Mouse (Mus musculus): Measurements from ENCODE around the gene Ercc4. TPM values are rescaled to one million over a fixed set of nuclear protein-coding genes. Genes with fewer than 3 reads are reported as not detected.
"Not testable (repeated sequence)": the region's sequence is repeated elsewhere in the genome, so short reads cannot be mapped to it uniquely, and the experiment has no call there.

Gene Ercc4
- total and polyA plus RNA-seq, 3 experiments = 10.6 to 15.5 TPM; not detected in 1

GRCm38 (mm10) chr16:13114821-13115220 is 5.3 kb downstream of the Ercc4 start:
- TF ChIP-seq ZNF384 (IDR thresholded peaks at IDR 0.05; ENCODE audit: low read depth, low read length) (no peak), NELFE (IDR thresholded peaks at IDR 0.05; ENCODE audit: low read depth, low read length) (no peak), TBP (IDR thresholded peaks at IDR 0.05; ENCODE audit: low read depth, low read length) (no peak), ELF1 (IDR thresholded peaks at IDR 0.05; ENCODE audit: low read depth, low read length) (no peak), MXI1 (IDR thresholded peaks at IDR 0.05; ENCODE audit: low read depth, low read length) (no peak), POLR2A (IDR thresholded peaks at IDR 0.05; ENCODE audit: control insufficient read depth in 1 of 2, insufficient read depth in 1 of 2, low read depth in 1 of 2, low read length in 2 of 2, poor library complexity in 1 of 2) (no peak), TCF12 (IDR thresholded peaks at IDR 0.05; ENCODE audit: low read depth, low read length) (no peak), MAZ (IDR thresholded peaks at IDR 0.05; ENCODE audit: low read depth, low read length) (no peak), EP300 (IDR thresholded peaks at IDR 0.05; ENCODE audit: low read depth in 1 of 2, low read length in 2 of 2) (no peak), MYC (IDR thresholded peaks at IDR 0.05; ENCODE audit: low read depth, low read length) (no peak), USF2 (IDR thresholded peaks at IDR 0.05; ENCODE audit: borderline replicate concordance in 1 of 2, insufficient read depth in 1 of 2, low read depth in 1 of 2, low read length in 2 of 2) (no peak), UBTF (IDR thresholded peaks at IDR 0.05; ENCODE audit: borderline replicate concordance, insufficient read depth, low read depth, low read length) (no peak), ZKSCAN1 (IDR thresholded peaks at IDR 0.05; ENCODE audit: low read depth, low read length) (no peak), USF1 (IDR thresholded peaks at IDR 0.05; ENCODE audit: low read depth, low read length) (no peak), GABPA (IDR thresholded peaks at IDR 0.05; ENCODE audit: low read depth, low read length) (no peak), NRF1 (IDR thresholded peaks at IDR 0.05; ENCODE audit: insufficient read depth, low read depth, low read length, poor library complexity, severe bottlenecking) (no peak), CHD2 (IDR thresholded peaks at IDR 0.05; ENCODE audit: low read length) (no peak)
- no peaks in the 10 kb centered on the region for H3K27me3 ChIP-seq (ENCODE audit: control insufficient read depth in 1 of 2, insufficient read depth in 2 of 2, low read length in 2 of 2)
- no peak overlapping the region for H3K27ac ChIP-seq (ENCODE audit: control insufficient read depth, low read depth, low read length)
- H3K4me3 ChIP-seq (ENCODE audit: control insufficient read depth in 1 of 2, insufficient read depth in 1 of 2, low read depth in 2 of 2, low read length in 2 of 2) = no peak overlapping the region
- DNase-seq (ENCODE audit: low read depth, low spot score) = no peak
- peaks cover 0 to 4% of the 10 kb centered on the region in 2 experiments; a peak in 2 of 4 replicates for H3K4me1 ChIP-seq (ENCODE audit: control insufficient read depth in 1 of 2, insufficient read depth in 2 of 2, low read length in 2 of 2)
- peaks cover 4 to 7% of the 10 kb centered on the region in 2 experiments for H3K36me3 ChIP-seq (ENCODE audit: control insufficient read depth in 1 of 2, insufficient read depth in 2 of 2, low read length in 2 of 2)
- no peak overlapping the region for H3K9ac ChIP-seq (ENCODE audit: control insufficient read depth, low read depth, low read length, poor library complexity, severe bottlenecking)
- no peaks in the 10 kb centered on the region for H3K9me3 ChIP-seq (replicated peaks; ENCODE audit: insufficient read depth, low read length)
- peaks cover 13% of the 10 kb centered on the region for H3K79me2 ChIP-seq (ENCODE audit: control insufficient read depth, insufficient read depth, low read length, poor library complexity)

DNA sequence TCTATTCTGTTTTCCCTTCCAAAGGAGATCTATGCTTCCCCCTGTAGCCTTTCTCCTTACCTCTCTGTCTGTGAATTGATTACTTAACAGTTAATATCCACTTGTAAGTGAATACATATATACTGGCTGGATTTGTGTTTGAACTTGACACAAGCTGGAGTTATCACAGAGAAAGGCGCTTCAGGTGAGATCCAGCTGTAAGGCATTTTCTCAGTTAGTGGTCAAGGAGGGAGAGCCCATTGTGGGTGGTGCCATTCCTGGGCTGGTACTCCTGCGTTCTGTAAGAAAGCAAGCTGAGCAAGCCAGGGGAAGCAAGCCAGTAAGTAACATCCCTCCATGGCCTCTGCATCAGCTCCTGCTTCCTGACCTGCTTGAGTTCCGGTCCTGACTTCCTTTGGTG is 6.0 kb downstream of the Ercc4 start:
- not testable (repeated sequence) for H3K27me3 ChIP-seq (ENCODE audit: control insufficient read depth in 1 of 2, insufficient read depth in 2 of 2, low read length in 2 of 2); H3K36me3 ChIP-seq (ENCODE audit: control insufficient read depth in 1 of 2, insufficient read depth in 2 of 2, low read length in 2 of 2); H3K4me1 ChIP-seq (ENCODE audit: control insufficient read depth in 1 of 2, insufficient read depth in 2 of 2, low read length in 2 of 2); H3K9me3 ChIP-seq (replicated peaks; ENCODE audit: insufficient read depth, low read length); H3K9ac ChIP-seq (ENCODE audit: control insufficient read depth, low read depth, low read length, poor library complexity, severe bottlenecking); H3K79me2 ChIP-seq (ENCODE audit: control insufficient read depth, insufficient read depth, low read length, poor library complexity); H3K27ac ChIP-seq (ENCODE audit: control insufficient read depth, low read depth, low read length); H3K4me3 ChIP-seq (ENCODE audit: control insufficient read depth in 1 of 2, insufficient read depth in 1 of 2, low read depth in 2 of 2, low read length in 2 of 2); DNase-seq (ENCODE audit: low read depth, low spot score)

All from MEL (cell line).